ENCODE assay signal across 9 mouse cellular contexts in genomic region chr5:23845141-23845540, GRCm38 (mm10). TPM values are rescaled to one million over a fixed set of nuclear protein-coding genes. Genes with fewer than 3 reads are reported as not detected.
DNase-seq lines count a peak whose midpoint lies in the region; ATAC-seq and TF ChIP-seq lines count a peak whose summit lies in the region.
"Had no signal": no experiment of that assay in that cellular context is flagged by ENCODE, and none has a peak within 500 bp of the region (broad histone marks: within the 10 kb centered on the region; RNA-seq: fewer than 3 reads in every experiment).

No protein-coding gene starts in this region.

- H3K4me3 ChIP-seq in heart, postnatal 0 days (ENCODE audit: low read depth, low read length) = no peak overlapping the region
- no peak overlapping the region for H3K4me3 ChIP-seq in limb, embryonic 14.5 days (replicated peaks; ENCODE audit: low read length)

- H3K36me3 ChIP-seq in heart, postnatal 0 days (replicated peaks; ENCODE audit: control insufficient read depth, insufficient read depth, low read length) = no peaks in the 10 kb centered on the region; the same call in 1 of the 2 replicates
- peaks cover 4% of the 10 kb centered on the region; the same call in 1 of the 2 replicates for H3K36me3 ChIP-seq in limb, embryonic 14.5 days (ENCODE audit: control insufficient read depth, insufficient read depth, low read length)

- WGBS in heart, postnatal 0 days = 86% methylated on average over 3 of the region's 3 CpGs
- 86% methylated on average over 3 of the region's 3 CpGs for WGBS in limb, embryonic 14.5 days

- ATAC-seq in heart, postnatal 0 days (ENCODE audit: insufficient read depth, low read depth) = no peak
- no peak for ATAC-seq in limb, embryonic 14.5 days (ENCODE audit: low FRiP score, low read depth)

- H3K27ac ChIP-seq in heart, postnatal 0 days (ENCODE audit: low read depth) = peak overlapping the region; percentile 90
- H3K27ac ChIP-seq in limb, embryonic 14.5 days (replicated peaks; ENCODE audit: low read depth, low read length) = peak overlapping the region; percentile 76

- H3K9ac ChIP-seq in heart, postnatal 0 days (replicated peaks; ENCODE audit: low read depth, low read length) = no peak overlapping the region
- H3K9ac ChIP-seq in limb, embryonic 14.5 days (ENCODE audit: low read depth, low read length, severe bottlenecking) = no peak overlapping the region

- TF ChIP-seq POLR2A in limb, embryonic 14.5 days (IDR thresholded peaks at IDR 0.05; ENCODE audit: borderline replicate concordance, extremely low read depth, insufficient read depth, insufficient read length) = no peak

- H3K9me3 ChIP-seq in heart, postnatal 0 days (replicated peaks; ENCODE audit: control insufficient read depth, low read length) = no peaks in the 10 kb centered on the region
- no peaks in the 10 kb centered on the region for H3K9me3 ChIP-seq in limb, embryonic 14.5 days (ENCODE audit: control insufficient read depth, low read length)

- peaks cover 6% of the 10 kb centered on the region for H3K4me1 ChIP-seq in heart, postnatal 0 days (ENCODE audit: control insufficient read depth, insufficient read depth)
- H3K4me1 ChIP-seq in limb, embryonic 14.5 days (ENCODE audit: control insufficient read depth, insufficient read depth, low read length) = peaks cover 4% of the 10 kb centered on the region

- TF ChIP-seq EP300 in heart, postnatal 0 days (IDR thresholded peaks at IDR 0.05; ENCODE audit: low read depth) = no peak

- DNase-seq in heart, postnatal 0 days (ENCODE audit: low spot score) = no peak
- no peak for DNase-seq in heart, postnatal 4 days
- DNase-seq in testis, postnatal 10 days (ENCODE audit: low spot score) = peak; percentile 11
- no peak for DNase-seq in testis, postnatal 14 days (ENCODE audit: low spot score)
- no peak for DNase-seq in limb, embryonic 14.5 days (ENCODE audit: low spot score)
- no peak for DNase-seq in spleen, postnatal 10 days (ENCODE audit: low spot score in 2 of 2)
- no peak for DNase-seq in yolk sac, embryonic 10.5 days (ENCODE audit: low spot score)
- DNase-seq in embryo, embryonic 11 days = no peak
- DNase-seq: thymus, adult 2 months had no signal

- H3K4me2 ChIP-seq in heart, postnatal 0 days (ENCODE audit: low read depth, low read length) = no peak overlapping the region
- H3K4me2 ChIP-seq in limb, embryonic 14.5 days (replicated peaks; ENCODE audit: low read depth, low read length, severe bottlenecking) = peak overlapping the region; percentile 72

- no peaks in the 10 kb centered on the region for H3K27me3 ChIP-seq in heart, postnatal 0 days (ENCODE audit: control insufficient read depth, insufficient read depth, low read length)
- H3K27me3 ChIP-seq in limb, embryonic 14.5 days (ENCODE audit: control insufficient read depth, insufficient read depth, low read length) = no peaks in the 10 kb centered on the region

- no peak for TF ChIP-seq CTCF in heart, postnatal 0 days (IDR thresholded peaks at IDR 0.05; ENCODE audit: low read depth)

RNA-seq across cellular contexts. Expression of gene Tomm7, which starts 1.2 kb away (rescaled TPM):
- total RNA-seq in heart, postnatal 0 days (2014; rRNA removed; ENCODE audit: low replicate concordance) = 21.6 and 26.0 TPM in 2 replicates
- 137 and 141 TPM in 2 replicates for polyA plus RNA-seq in heart, postnatal 0 days (2015; fragmentation: Nextera tagmentation; extraction: Ambion mirVana)
- 10 to 100 TPM; 85.6 to 96.9 TPM for total RNA-seq in heart, postnatal 4 days (2021)
- polyA plus RNA-seq in limb, embryonic 14.5 days (2012; rRNA removed) = 79.3 and 86.3 TPM in 2 replicates
- polyA plus RNA-seq in limb, embryonic 14.5 days (2014; fragmentation: Nextera tagmentation; extraction: Ambion mirVana) = 109 and 113 TPM in 2 replicates

RNA-seq across cellular contexts. Expression of gene Rint1, which starts 57.6 kb away (rescaled TPM):
- 36.7 and 37.5 TPM in 2 replicates for total RNA-seq in heart, postnatal 0 days (2014; rRNA removed; ENCODE audit: low replicate concordance)
- 18.8 and 19.4 TPM in 2 replicates for polyA plus RNA-seq in heart, postnatal 0 days (2015; fragmentation: Nextera tagmentation; extraction: Ambion mirVana)
- 10 to 100 TPM; 19.0 to 21.7 TPM for total RNA-seq in heart, postnatal 4 days (2021)
- polyA plus RNA-seq in limb, embryonic 14.5 days (2012; rRNA removed) = 31.9 and 35.8 TPM in 2 replicates
- polyA plus RNA-seq in limb, embryonic 14.5 days (2014; fragmentation: Nextera tagmentation; extraction: Ambion mirVana) = 32.1 and 38.1 TPM in 2 replicates
